32 mouse cellular contexts compared by ENCODE assay signal in the genomic region with DNA sequence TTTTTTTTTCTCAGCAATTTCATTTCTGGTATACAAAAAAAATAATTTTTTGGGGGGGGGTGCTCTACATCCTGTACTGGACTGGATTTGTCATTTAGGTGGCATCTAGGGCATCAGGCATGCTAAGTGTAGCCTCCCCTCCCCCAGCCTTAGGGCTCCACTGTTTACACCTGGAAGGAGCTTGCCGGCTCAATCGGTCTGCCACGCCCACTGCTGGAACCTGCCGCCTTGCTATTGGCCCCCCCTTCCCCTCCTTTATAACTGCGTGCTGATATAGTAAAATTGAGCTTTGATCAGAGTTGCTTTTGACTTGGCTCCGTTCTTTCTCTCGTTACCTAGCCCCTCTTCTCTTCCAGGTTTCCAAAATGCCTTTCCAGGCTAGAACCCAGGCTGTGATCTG. TPM values are rescaled to one million over a fixed set of nuclear protein-coding genes. Genes with fewer than 3 reads are reported as not detected.
DNase-seq lines count a peak whose midpoint lies in the region; ATAC-seq and TF ChIP-seq lines count a peak whose summit lies in the region.
"Had no signal": no experiment of that assay in that cellular context is flagged by ENCODE, and none has a peak within 500 bp of the region (broad histone marks: within the 10 kb centered on the region; RNA-seq: fewer than 3 reads in every experiment).

No protein-coding gene starts in this region.

- H3K4me2 ChIP-seq in intestine, postnatal 0 days (replicated peaks; ENCODE audit: low read depth) = no peak overlapping the region
- H3K4me2 ChIP-seq: embryonic facial prominence, embryonic 12.5 days; embryonic facial prominence, embryonic 15.5 days; heart, embryonic 11.5 days; hindbrain, embryonic 13.5 days had no signal

- no peaks in the 10 kb centered on the region for H3K9me3 ChIP-seq in intestine, postnatal 0 days (ENCODE audit: control insufficient read depth)
- H3K9me3 ChIP-seq: embryonic facial prominence, embryonic 12.5 days; embryonic facial prominence, embryonic 15.5 days; G1E; hindbrain, embryonic 10.5 days; hindbrain, embryonic 13.5 days had no signal

- 0 out of 2 replicates have a peak, but pooled peaks cover 3% of the 10 kb centered on the region for H3K4me1 ChIP-seq in intestine, postnatal 0 days (replicated peaks; ENCODE audit: control insufficient read depth, insufficient read depth, low read length)
- H3K4me1 ChIP-seq: embryonic facial prominence, embryonic 12.5 days; embryonic facial prominence, embryonic 15.5 days; hindbrain, embryonic 10.5 days; hindbrain, embryonic 13.5 days had no signal

- H3K9ac ChIP-seq in intestine, postnatal 0 days (ENCODE audit: low read depth, low read length) = no peak overlapping the region
- H3K9ac ChIP-seq: embryonic facial prominence, embryonic 12.5 days; embryonic facial prominence, embryonic 15.5 days; forebrain, postnatal 0 days; hindbrain, embryonic 13.5 days had no signal

- no peak for TF ChIP-seq CTCF in intestine, postnatal 0 days (IDR thresholded peaks at IDR 0.05; ENCODE audit: low read depth)

- 33% methylated on average over 7 of the region's 7 CpGs for WGBS in intestine, postnatal 0 days

- no peaks in the 10 kb centered on the region for H3K27me3 ChIP-seq in intestine, postnatal 0 days (replicated peaks; ENCODE audit: control insufficient read depth, insufficient read depth, low read length)
- H3K27me3 ChIP-seq: embryonic facial prominence, embryonic 12.5 days; embryonic facial prominence, embryonic 15.5 days; hindbrain, embryonic 13.5 days had no signal

- peak; percentile 22; the same call in 1 of the 2 replicates for ATAC-seq in intestine, postnatal 0 days
- no peak for ATAC-seq in megakaryocyte progenitor cell, adult 5-6 weeks (replicated peaks; ENCODE audit: poor library complexity)
- ATAC-seq: CD4-positive, CD25-positive, alpha-beta regulatory T cell, adult 4 months; forebrain, embryonic 14.5 days; forebrain, postnatal 0 days; hindbrain, embryonic 16.5 days had no signal

- H3K27ac ChIP-seq in intestine, postnatal 0 days (ENCODE audit: low read depth, low read length) = no peak overlapping the region
- H3K27ac ChIP-seq: embryonic facial prominence, embryonic 12.5 days; embryonic facial prominence, embryonic 15.5 days; hindbrain, embryonic 10.5 days; hindbrain, embryonic 13.5 days had no signal

- DNase-seq in ES-CJ7 (ENCODE audit: low read depth, low spot score) (peak; percentile 23), ZHBTc4 (ENCODE audit: low read depth, low spot score) (peak; percentile 22), MN1 (ENCODE audit: low spot score) (no peak)
- DNase-seq in lung, postnatal 25 days (ENCODE audit: low spot score) = no peak
- DNase-seq: adrenal gland, postnatal 10 days; adrenal gland, postnatal 36 days; cerebellum, adult 18-20 months; cerebellum, adult 9-10 months; cerebellum, postnatal 14 days; forebrain, postnatal 0 days; gastrocnemius, postnatal 25 days; heart, postnatal 36 days; kidney, adult 11 months had no signal

- peaks cover 4% of the 10 kb centered on the region; the same call in 1 of the 2 replicates for H3K36me3 ChIP-seq in intestine, postnatal 0 days (ENCODE audit: control insufficient read depth, insufficient read depth)

- H3K4me3 ChIP-seq in intestine, postnatal 0 days (ENCODE audit: low read depth, low read length) = no peak overlapping the region
- H3K4me3 ChIP-seq: embryonic facial prominence, embryonic 12.5 days; embryonic facial prominence, embryonic 15.5 days; hindbrain, embryonic 10.5 days; hindbrain, embryonic 13.5 days had no signal

RNA-seq across cellular contexts. Expression of a gene that starts 21.3 kb away (rescaled TPM):
- 10.1 and 11.1 TPM in 2 replicates for polyA plus RNA-seq in intestine, postnatal 0 days (2015; fragmentation: Nextera tagmentation; extraction: Ambion mirVana)
- total RNA-seq in megakaryocyte progenitor cell, adult 5-6 weeks (2015) = 2.7 and 6.2 TPM in 2 replicates
- total RNA-seq in megakaryocyte progenitor cell, adult 5-6 weeks (2017) = 3.0 and 3.9 TPM in 2 replicates

RNA-seq across cellular contexts. Expression of a gene that starts 47.4 kb away (rescaled TPM):
- 21.0 and 21.2 TPM in 2 replicates for polyA plus RNA-seq in intestine, postnatal 0 days (2015; fragmentation: Nextera tagmentation; extraction: Ambion mirVana)
- 5.4 and 6.2 TPM in 2 replicates for total RNA-seq in megakaryocyte progenitor cell, adult 5-6 weeks (2015)
- total RNA-seq in megakaryocyte progenitor cell, adult 5-6 weeks (2017) = 2.5 and 3.2 TPM in 2 replicates
- polyA plus RNA-seq: G1E had no signal

RNA-seq across cellular contexts. Expression of a gene that starts 52.8 kb away (rescaled TPM):
- 0.25 and 0.51 TPM in 2 replicates for polyA plus RNA-seq in intestine, postnatal 0 days (2015; fragmentation: Nextera tagmentation; extraction: Ambion mirVana)
- not detected in 2 replicates for total RNA-seq in megakaryocyte progenitor cell, adult 5-6 weeks (2015)
- not detected in 2 replicates for total RNA-seq in megakaryocyte progenitor cell, adult 5-6 weeks (2017)
- total RNA-seq: adrenal gland, adult 18-20 months; adrenal gland, postnatal 10 days; adrenal gland, postnatal 36 days; common myeloid progenitor, adult 5-6 weeks; forebrain, postnatal 0 days; G1E; gastrocnemius, adult 8-10 months; gastrocnemius, postnatal 25 days; heart, adult 8-10 months; heart, postnatal 36 days had no signal
- polyA plus RNA-seq: C2C12; embryonic facial prominence, embryonic 15.5 days; forebrain, embryonic 14.5 days; forebrain, postnatal 0 days; G1E; gonadal fat pad, adult 2 months; heart, embryonic 11.5 days; heart, embryonic 14.5 days; heart, postnatal 0 days; hindbrain, embryonic 13.5 days; hindbrain, embryonic 16.5 days had no signal

Comparison
In these comparisons a context has a peak if more than half of its experiments do, and no peak if none do; other contexts are left out.
1. DNase-seq: peak in ES-CJ7 (single experiment) and ZHBTc4 (single experiment); none in lung, postnatal 25 days (single experiment) and MN1 (single experiment).